Mouse (Mus musculus): ENCODE measurements around the gene Cdv3.

Cdv3 gene

DNA sequence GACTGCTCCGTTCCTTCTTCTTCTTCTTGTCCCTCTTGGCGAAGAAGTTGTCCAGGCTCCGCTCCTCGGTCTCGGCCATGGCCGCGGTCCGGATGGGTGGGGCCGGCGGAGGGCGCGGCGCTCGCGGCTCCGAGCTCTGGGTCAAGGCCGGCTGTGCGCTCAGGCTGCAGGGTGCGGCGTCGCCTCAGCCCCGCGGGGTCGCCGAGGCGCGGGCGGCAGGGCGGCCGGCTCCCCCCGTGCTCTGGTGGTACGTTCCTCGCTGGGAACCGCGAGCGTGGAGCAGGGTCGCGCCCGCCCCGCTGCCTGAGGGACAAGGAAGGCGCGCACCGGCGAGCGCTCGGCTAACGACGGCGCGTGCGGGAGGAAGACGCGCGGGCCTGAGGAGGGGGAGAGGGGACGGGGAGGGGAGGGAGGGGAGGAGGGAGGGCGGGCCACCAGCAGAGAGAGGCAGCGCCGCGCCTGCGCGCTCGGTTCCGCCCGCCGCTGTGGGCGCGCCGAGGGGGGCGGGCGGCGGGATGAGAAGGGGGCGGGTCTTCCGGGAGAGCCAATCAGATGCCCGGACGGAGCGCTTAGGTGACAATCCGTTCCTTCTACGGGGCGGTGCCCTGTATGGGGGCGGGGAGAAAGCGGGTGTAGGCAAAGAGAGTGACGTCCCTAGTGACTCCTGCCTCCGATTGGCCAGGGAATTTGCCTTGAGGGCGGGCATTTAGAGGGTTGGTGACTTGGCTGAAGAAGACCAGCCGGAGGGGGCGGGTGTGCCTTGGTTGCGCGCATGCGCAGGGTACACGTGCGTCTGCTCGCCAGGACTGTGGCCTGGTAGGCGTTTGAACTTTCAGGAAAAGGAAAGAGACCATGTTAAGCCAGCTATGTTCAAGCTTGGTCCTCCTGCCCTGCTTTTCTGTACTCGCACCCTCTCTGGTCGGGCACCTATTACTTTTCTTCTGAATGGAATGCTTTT, at the start of gene Cdv3:
Gene Cdv3 (minus strand): TSS at position 551 of the 958 bp plus-strand sequence.
- peak; percentile 99 for DNase-seq

DNA sequence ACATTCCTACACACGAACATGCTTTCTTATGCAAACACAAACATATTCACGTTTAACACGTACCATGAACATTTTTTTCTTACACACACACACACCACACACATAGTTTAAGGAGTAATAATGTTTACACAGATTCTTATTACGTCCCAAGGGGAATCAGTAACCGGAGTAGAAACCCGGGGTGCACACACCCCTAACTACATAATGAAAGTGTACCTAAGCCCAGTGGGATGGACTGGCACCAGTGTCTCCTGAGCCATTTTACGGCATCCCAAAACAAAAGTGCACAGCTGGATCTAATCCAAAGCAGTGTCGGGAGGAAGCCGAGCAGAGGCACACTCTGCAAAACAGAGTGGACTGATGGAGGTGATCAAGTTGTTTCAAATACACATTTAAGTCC, 47.8 kb upstream of the Cdv3 start:
- DNase-seq, result no peak

DNA sequence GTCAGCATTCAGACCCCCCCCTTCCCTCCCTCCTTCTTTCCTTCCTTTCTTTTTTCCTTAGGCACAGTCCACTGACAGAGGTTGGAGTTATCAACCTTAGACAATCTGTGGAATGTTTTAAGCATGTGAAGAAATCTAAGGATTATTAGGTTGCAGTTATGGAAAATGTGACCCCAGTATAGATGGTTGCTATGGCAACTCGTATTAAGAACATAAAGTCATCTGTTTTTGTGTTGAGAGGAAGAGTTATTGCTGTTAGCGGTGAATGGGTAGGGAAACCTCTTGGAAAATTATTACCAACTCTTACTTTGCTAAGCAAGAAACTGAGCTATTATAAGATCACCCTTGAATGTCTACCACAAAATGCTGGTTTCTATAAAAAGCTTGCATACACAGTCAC, 43.5 kb upstream of the Cdv3 start:
- no peak for DNase-seq

DNA sequence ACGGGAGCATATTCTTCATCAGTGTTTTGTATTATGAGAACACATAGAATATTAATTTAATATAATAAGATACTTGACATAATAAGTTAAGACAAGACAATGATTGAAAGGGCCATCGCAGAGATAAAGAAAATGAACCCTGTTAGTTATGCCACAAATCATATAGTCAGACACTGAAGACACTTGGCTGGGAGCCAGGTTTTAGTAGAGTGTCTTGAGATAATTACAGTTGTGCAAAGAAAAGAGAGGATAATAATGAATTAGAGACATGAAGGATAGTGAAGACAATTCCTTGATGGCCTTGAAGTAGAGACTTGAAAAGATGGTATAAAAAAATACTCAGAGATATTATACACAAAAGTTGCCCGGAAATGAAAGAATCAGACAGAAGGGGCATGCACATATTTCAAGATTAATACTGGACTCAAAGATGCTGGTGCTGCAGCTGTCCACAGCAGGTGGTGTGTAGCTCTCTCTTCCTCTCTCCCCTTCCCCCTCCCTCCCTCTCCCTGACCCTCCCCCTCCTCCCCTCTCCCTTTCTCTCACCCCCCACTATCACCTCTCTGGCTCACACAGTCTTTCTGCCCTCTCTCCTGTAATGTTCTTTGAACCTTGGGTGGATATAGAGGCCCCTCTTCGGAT, 42.6 kb upstream of the Cdv3 start:
- DNase-seq, result no peak

DNA sequence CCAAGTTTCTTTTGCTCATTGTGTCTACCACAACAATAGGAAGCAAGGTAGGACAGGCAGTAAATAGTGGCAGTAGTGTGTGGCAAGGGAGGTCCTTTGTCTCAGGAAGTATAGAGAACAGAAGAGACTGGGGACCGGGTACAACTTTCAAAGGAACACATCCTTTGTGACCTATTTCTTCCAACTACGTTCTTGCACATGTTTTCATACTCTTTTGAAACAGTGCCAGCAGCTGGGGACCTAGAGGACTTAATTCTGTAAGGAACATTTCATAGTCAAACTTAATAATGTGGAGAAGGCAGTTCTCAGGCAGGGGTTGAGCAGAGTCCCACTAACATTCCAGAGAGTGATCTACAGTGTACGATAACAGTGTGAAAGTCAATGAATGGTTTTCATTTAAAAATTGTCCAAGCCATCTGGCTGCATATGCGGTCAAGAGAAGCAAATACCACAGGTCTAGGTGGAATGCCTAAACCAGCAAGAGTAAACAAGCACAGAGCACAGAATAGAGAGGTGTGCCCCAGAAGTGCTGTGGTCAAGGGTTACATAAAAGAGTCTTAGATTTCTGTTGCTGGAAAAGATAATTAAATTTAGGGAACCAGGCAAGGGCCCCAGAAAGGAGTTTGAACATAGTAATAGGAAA, 37.8 kb upstream of the Cdv3 start:
- no peak for DNase-seq

DNA sequence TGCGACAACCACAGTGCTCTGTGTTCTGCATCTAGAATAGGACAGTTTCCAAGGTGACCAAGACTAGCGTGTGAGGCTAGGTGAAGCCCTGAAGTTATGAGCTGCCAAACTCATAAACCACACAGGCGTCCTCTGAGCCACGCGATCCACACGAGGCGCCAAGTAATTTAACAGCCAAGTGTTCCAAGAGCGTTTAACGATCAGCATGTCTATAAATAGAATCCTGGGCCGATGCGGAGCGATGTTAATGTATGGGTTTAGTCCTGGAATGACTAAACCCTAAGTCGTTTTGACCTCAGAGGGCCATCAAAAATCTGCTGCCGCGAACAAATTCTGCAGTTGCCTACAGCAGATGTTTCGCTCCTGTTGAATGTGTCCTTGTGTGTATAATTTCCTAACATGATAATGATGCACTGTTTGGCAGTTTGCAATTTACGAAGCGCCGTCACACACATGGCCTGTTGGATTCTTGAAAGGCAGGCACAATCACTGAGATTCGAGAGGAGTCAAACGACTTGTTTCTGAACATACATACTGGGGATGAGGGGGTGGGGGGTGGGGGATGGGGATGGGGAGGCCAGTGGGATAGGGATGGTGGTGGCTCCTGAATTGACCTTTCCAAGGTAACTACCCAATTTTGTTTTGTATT, 33.0 kb upstream of the Cdv3 start:
- no peak for DNase-seq

DNA sequence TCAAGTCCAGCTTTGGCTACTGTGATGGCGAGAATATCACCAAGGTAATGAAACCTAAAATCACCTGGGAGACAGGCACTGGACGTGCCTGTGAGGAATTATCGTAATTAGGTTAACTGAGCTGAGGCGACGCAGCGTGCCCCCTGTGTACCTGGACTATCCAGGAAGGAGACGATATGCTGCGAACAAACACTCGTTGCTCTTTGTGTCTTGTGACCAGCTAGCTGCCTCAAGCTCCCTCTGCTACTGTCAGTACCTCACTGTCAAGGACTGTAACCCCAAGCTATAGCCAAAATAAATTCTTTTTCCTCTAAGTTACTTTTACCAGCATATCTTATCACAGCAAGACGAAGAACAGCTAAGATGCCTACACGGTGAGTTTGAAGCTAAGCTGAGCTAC, 27.6 kb upstream of the Cdv3 start:
- no peak for DNase-seq

DNA sequence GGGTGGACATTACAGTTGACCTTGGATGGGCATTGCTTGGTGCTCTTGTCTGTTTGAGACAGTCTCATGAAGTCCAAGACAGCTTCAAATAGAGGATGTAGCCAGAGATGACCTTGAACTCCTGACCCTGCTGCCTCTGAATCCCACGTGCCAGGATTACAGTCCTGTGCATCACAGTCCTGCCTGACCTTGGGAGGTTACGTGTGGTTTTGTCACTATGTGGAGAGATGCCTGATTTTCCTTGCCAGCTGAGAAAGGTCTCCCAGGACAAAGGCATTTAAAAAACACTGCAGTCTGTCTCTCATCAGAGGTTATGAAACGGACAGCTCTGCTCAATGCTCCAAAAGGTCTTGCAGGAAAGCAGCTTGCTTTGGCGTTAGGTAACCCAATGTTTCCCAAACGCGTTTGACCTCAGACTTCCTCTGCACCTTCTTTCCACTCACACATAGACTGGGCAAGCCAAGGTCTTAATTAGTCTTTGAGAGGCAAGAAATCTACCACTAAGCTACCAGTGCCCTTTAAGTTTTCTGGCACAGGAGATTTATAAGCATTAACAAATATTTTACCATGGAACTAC, 26.2 kb upstream of the Cdv3 start:
- DNase-seq, result no peak

DNA sequence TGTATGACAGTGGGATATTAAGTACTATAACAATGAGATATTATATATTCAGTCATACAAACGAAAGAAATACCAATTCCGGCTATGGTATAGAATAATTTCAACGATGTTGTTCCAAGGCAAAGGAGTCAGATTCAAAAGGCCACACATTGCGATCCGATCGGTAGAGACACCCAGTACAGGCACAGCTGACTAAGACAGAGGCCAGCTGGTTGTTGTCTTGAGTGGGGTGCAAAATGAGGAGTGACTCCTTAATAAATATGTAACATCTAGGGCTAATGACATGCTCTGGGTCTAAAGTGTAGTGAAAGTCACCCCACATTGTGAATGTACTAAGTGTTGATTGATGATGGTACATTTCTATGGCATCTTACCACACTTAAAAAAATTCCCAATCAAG, 23.6 kb upstream of the Cdv3 start:
- no peak for DNase-seq

DNA sequence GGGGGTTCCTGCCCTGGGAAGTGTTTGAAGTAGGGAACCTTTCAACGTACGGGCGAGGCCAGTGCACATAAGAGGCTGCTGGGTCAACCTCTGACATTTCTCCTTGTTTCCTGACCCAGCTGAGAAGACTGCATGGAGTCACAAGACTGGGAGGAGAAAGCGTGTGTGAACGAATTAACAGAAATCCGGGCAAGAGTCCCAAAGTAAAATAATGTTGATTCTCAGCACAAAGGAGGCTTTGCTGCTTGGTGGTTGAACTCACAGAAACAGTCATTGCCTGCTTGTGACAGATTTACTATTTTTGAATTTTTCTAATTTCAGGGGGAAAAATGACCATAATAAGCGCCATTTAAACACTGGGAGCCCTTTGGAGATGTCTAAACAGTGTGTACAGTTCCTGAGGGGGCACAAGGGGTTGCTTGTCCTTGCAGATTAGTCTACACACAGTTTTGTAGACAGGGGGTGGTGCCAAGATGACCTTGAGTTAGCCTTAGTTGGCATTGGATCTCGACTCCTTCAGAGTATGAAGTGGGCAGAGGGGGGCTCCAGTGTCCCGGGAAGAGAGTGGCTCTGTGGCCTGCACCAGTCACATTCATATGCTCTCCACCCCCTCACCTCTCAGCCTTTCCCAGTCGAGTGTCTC, 21.5 kb upstream of the Cdv3 start:
- DNase-seq, result no peak

DNA sequence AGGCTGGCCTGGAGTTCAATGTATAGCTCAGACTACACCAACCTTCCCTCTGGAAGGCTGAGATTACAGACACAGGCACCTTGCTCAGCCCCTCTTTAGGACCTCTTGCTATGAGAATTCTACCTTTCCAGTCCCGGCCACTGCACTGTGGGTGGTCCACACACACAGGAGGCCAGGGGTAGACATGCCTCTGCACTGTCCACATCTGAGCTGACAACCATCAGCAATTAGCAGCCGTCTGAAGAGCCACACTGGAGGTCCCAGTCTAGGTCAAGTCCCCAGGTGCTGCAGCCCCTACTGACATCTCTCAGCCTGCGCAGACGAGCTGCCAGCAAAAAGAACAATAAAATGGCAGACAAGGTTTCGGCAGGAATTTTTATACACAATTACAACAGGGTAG, 20.9 kb upstream of the Cdv3 start:
- DNase-seq, result no peak

DNA sequence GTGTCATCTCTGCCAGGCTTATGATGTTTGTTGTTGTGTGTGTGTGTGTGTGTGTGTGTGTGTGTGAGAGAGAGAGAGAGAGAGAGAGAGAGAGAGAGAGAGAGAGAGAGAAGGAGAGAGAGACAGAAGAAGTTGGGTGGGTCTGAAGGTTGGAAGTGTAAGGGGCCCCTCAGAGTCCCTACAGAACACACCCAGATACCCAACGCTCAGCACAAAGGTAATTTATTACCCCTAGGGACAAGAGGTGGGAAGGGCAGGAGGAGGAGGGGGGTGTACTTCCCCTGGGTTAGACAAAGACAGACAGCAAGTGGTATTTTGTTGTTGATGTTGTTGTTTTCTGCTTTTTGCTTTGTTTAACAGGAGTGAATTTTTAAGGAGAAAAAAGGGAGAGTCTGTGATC, 20.0 kb upstream of the Cdv3 start:
- no peak for DNase-seq

DNA sequence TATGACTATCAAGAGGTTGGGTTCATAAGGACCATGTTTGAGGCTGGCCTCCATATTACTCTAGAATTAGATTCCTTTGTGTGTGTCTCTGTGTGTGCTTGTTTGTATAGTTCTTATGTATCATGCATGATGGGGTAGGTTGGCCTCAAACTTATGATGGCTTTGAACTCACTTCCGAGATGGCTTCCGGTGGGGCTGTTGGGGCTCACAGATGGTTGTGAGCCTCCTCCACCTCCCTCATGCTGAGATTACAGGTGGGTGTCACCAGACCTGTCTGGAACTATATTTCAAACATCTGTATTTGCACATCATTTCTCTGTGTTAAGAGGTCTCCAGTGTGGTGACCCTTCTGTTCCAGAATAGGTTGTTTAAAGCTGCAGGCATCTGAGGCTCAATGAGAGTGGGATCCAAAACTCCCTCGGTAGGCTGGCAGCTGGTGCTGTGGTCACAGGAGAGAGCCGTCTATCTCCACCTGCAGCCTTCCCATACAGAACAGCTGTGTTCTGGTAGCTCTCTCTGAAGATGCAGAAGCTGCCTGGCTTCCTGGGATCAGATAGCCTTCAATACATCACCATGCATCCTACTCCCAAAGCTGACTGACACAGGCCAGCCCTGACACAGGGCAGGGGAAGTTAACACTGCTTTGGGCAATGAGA, 18.6 kb upstream of the Cdv3 start:
- no peak for DNase-seq

DNA sequence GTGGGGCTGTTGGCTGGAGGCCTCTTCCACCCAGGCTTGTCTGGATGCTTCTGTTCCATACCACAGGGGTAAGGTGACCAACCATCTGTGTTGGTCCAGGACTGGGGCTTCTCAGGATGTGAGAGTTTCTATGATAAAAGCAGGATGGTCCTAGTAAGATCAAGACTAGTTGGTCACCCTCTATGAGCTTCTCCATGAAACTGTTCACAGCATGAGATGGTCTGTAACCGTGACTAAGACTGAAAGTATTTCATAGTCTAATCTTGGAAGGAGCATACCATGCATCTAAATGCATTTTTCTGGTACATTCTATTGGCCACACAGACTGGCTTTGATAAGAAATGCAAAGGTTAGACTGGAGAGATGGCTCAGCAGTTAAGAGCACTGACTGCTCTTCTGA, 17.9 kb upstream of the Cdv3 start:
- DNase-seq, result no peak

DNA sequence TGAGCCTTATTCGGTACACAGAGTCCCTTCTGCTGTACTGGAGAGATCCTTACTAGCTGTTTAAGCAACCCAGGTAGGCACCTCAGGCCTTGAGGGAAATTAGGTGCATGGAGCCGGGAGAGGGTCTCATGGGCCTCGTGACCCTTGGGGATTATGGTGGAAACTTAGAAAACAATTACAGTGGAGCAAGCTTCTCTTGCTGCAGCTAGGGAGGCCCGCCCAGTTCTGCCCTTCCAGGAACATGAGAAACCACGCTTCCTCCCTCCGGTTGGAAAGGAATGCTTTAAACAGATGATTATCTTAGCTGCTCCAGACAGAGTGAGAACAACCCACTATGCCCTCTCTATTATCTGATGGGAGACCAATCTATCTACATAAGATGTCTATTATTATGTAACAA, 17.3 kb upstream of the Cdv3 start:
- DNase-seq, result no peak

DNA sequence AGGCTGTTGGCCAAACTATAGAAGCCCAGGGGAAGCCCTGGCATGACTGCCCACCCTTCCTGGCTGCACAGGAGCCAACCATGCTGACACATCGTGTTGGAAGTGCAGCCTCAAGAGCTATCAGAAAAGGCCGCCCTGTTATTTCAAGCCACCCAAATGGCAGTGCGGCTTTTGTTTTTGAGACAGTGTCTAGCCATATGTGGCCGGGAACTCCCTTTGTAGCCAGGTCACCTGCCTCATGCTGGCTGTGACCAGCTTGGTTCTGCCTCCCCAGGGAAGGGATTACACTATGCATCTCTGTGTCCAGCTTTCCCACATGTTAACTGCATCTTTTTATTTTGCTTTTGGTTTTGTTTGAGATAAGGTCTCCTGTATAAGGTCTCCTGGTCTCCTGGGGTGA, 14.9 kb upstream of the Cdv3 start:
- no peak for DNase-seq

DNA sequence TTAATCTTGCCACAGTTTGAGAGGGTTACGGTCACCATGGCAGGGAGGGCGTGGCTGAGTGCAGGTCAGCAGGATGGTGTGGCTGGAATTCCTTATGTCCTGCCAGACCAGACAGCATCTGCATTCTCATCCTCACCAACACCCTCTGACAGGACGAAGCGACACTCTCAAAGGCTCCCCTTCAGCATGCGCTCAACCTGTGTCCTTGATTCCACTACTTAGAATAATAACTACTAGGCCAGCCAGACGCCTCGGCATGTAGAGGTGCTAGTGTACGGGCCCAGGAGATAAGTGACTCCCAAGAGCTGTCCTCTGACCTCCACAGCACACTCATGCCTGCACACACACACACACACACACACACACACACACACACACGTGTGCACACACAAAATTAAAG, 13.6 kb upstream of the Cdv3 start:
- no peak for DNase-seq

DNA sequence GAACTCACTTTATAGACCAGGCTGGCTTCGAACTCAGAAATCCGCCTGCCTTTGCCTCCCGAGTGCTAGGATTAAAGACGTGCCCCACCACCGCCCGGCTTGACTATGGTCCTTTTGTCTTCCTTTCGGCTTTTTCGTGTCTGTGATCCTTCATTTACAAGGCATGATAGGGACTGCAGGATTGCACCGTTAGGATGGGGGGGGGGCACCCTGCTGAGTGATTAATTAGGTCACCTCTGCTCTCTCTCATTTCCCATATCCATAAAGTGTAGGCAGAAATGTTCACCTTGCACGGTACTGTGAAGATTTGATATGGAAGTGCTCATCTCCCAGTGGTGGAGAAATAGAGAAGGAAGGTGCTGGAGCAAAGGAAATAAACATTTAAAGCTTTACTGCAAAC, 13.0 kb upstream of the Cdv3 start:
- no peak for DNase-seq

DNA sequence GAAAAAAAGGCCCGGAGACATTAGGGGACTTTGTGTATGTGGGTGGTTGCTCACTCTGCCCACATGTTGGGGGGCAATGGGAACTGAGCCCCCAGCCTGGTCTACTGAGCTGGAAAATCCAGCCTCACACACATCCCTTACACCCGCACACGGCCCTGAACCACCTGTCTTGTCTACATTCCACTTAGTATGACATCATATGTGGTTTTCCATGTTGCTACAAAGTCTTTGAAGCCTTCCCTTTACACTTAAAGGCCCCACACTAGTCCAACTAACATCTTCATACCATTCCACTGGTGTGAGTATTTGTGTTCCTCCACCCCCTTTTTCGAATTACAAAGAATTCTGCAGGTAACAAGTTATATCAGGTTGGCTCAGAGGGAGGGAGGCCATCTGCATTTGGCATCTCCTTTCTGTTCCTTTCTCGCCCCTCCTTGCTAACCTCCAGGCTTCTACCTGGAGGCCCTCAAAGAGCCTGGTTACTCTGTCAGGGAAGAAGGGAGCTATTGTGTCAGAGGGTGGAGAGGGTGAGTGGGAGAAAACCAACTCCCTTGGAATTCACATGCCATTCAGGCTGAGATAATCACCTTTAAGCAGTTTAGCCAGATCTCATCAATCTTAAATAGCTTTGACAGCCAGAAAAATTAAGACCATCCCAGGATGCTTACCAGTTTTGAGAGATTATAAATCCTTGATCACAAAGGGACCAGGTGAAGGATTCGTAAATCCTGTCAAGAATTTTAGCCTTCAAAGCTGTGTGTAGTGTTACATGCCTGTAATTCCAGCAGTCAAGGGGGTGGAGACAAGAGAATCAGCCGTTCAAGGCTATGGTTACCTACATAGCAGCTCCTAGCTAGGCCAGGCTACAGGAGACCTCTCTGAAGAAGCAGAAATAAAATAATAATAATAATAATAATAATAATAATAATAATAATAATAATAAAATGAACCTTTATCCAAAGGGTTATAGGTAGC, 11.0 kb upstream of the Cdv3 start:
- DNase-seq, result no peak

DNA sequence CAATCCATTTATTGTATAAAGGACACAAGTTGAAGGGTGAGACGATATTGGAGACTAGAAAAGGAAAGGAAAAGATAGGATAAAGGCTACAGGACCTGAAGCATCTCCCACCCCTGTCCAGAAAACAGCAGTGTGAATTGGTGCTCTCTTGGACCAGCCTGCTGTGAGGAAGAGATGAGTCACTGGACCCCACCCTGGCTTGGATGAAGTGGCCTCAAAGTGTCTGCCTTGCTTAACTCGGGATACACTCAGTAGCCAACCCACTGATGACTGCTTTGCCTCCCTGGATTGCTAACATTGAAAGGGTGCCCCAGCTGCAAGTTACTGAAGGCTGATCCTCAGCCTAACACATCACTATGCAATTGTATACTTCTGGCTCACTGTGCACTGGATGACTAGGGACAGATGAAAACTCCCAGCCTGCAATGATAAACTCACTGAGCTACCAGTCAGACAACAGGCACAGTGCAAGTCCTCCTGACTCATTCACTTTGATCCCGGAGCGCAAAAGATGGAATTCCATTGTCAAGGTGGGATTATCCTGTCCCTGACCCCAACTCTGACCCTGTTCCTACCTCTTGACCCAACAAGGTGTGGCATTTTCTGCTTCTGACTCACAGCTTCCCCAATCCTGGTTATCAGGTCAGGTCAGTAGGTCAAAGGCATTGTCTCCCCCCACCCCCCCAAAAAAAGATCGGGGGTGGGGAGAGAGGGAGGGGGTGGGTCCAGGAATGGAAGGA, 6.8 kb upstream of the Cdv3 start:
- DNase-seq, result no peak
